Mouse (Mus musculus) kidney, adult 2 months (tissue): ENCODE results near the gene 1700014D04Rik. TPM values are rescaled to one million over a fixed set of nuclear protein-coding genes. Genes with fewer than 3 reads are reported as not detected.

Experiments
- DNase-seq: peaks from one replicate; pipeline ENCODE4 v3.0.0; 2021
- H3K27ac ChIP-seq: fragments of 200-500 bp; 2 replicates; pipeline ENCODE4 v1.5.1; 2012; ENCODE audit warnings: low read depth, low read length, control low read depth, inconsistent platforms; ENCODE audit not compliant: insufficient read depth
- H3K27me3 ChIP-seq: fragments of 200-500 bp; replicated peaks from 2 replicates; pipeline ENCODE4 v1.6.1; 2012; ENCODE audit warnings: mild to moderate bottlenecking, moderate library complexity, low read length, inconsistent platforms; ENCODE audit not compliant: control insufficient read depth, insufficient read depth
- H3K36me3 ChIP-seq: fragments of 200-500 bp; 2 replicates; pipeline ENCODE4 v1.6.1; 2012; ENCODE audit warnings: mild to moderate bottlenecking, moderate library complexity, low read length, inconsistent platforms; ENCODE audit not compliant: control insufficient read depth, insufficient read depth
- H3K4me1 ChIP-seq: fragments of 200-500 bp; 2 replicates; pipeline ENCODE4 v1.6.1; 2011; ENCODE audit warnings: low read length; ENCODE audit not compliant: control insufficient read depth, insufficient read depth
- H3K4me3 ChIP-seq: fragments of 200-500 bp; 2 replicates; pipeline ENCODE4 v1.5.1; 2011; ENCODE audit warnings: mild to moderate bottlenecking, low read depth, low read length, control low read depth; ENCODE audit not compliant: insufficient read depth
- CTCF ChIP-seq: fragments of 200-500 bp; conservative IDR thresholded peaks from 2 replicates; pipeline ENCODE4 v1.5.1; 2011; ENCODE audit warnings: low read depth, mild to moderate bottlenecking, control low read depth, low read length, moderate library complexity, mixed read lengths; ENCODE audit not compliant: insufficient read depth, insufficient read length
- POLR2A ChIP-seq: fragments of 200-500 bp; IDR thresholded peaks from one replicate; pipeline ENCODE4 v1.6.1; 2011; ENCODE audit warnings: low read depth, low read length, control low read depth
- WGBS: fragments of 180-500 bp; shearing (Covaris S2); methylation state at CpG from one replicate; pipeline ENCODE4 v1.1.7; 2018; 5-methylcytosine and 5-hydroxymethylcytosine counted together
- polyA plus RNA-seq: library from polyadenylated mRNA; depleted of rRNA; stranded (reverse); fragments of >200 nt; gene quantifications from 2 replicates; pipeline ENCODE4 v1.2.3, GENCODE M21; 2012; rRNA removed

Gene 1700014D04Rik
- polyA plus RNA-seq, 1 experiment = 0.09 TPM

GRCm38 (mm10) chr13:59699131-59699530 lies 47.4 kb downstream of the 1700014D04Rik start:
- H3K4me1 ChIP-seq = no peaks in the 10 kb centered on the region
- H3K27me3 ChIP-seq = no peaks in the 10 kb centered on the region
- H3K27ac ChIP-seq = no peak overlapping the region
- H3K4me3 ChIP-seq = no peak overlapping the region
- H3K36me3 ChIP-seq = no peaks in the 10 kb centered on the region
- DNase-seq = no peak
- no peak for TF ChIP-seq CTCF
- no peak for TF ChIP-seq POLR2A
- WGBS = 92% methylated on average over 8 of the region's 8 CpGs

DNA sequence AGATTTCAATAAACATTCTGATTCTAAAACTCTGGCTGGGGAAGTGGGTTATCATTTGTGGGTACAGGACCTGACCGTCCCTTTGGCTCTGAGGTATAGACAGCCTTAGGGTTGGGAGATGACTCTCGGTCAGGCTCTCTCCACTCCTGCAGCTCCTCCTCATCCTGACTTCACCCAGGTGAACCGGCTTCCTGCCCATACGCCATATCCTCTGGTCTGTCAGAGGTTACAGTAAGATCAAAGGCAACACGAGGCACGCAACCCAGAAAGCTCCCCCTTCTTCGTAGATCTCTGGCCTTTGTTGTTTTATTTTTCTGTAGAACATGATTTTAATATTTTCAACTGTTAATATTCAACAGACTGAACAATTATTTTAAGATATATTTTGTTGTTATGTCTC lies 50.8 kb downstream of the 1700014D04Rik start:
- 80% methylated on average over 7 of the region's 7 CpGs for WGBS
- no peaks in the 10 kb centered on the region for H3K4me1 ChIP-seq

DNA sequence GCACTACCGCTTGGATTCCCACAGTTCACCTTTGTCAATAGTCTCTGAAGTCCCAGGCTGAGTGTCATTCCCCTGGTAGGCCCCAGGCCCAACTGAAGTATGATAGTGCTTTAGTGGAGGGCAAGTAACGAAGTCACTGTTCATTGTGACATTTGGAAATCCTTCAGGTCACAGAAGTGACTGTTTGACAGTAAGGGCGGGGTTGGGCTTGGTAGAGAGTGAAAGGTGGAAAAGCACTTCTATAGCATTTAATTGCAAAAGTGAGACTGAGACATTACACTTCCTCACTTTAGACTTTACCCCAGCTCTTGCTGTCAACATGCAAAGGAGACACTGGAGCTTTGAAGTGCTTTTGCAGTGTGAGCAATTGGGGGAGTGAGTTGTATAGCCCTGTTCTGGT lies 52.5 kb downstream of the 1700014D04Rik start, which contains the start of gene 4921517D22Rik:
Gene 4921517D22Rik (minus strand): TSS at position 101 of the 400 bp plus-strand sequence.
- no peaks in the 10 kb centered on the region for H3K27me3 ChIP-seq
- TF ChIP-seq CTCF (no peak), POLR2A (no peak)
- no peaks in the 10 kb centered on the region for H3K36me3 ChIP-seq
- 92% methylated on average over 3 of the region's 3 CpGs for WGBS
- no peak within 1 kb of the TSS for H3K27ac ChIP-seq
- no peak within 1 kb of the TSS for H3K4me3 ChIP-seq
- DNase-seq = no peak
- no peaks in the 10 kb centered on the region for H3K4me1 ChIP-seq

More for the DNA sequence above, 50.8 kb downstream of the 1700014D04Rik start:
- Histone ChIP-seq H3K36me3 (no peaks in the 10 kb centered on the region), H3K27ac (no peak overlapping the region), H3K4me3 (no peak overlapping the region), H3K27me3 (no peaks in the 10 kb centered on the region)
- no peak for DNase-seq
- TF ChIP-seq POLR2A (no peak), CTCF (no peak)

GRCm38 (mm10) chr13:59691478-59691877 lies 55.1 kb downstream of the 1700014D04Rik start:
- no peak for DNase-seq
- TF ChIP-seq POLR2A (no peak), CTCF (no peak)
- Histone ChIP-seq H3K36me3 (no peaks in the 10 kb centered on the region), H3K4me3 (no peak overlapping the region), H3K4me1 (no peaks in the 10 kb centered on the region), H3K27ac (no peak overlapping the region), H3K27me3 (no peaks in the 10 kb centered on the region)
- 72% methylated on average over 10 of the region's 10 CpGs for WGBS

Other genes starting within 250 kb of the 1700014D04Rik start
- 7.0 and 7.6 TPM in 2 replicates for gene Agtpbp1, start 161.5 kb downstream of the 1700014D04Rik start, polyA plus RNA-seq
- 24.0 and 28.1 TPM in 2 replicates for gene Naa35, start 161.5 kb downstream of the 1700014D04Rik start, polyA plus RNA-seq
- 5.3 and 6.5 TPM in 2 replicates for gene Golm1, start 70.9 kb downstream of the 1700014D04Rik start, polyA plus RNA-seq
- not detected in 2 replicates for gene 4921517D22Rik, start 52.6 kb downstream of the 1700014D04Rik start, polyA plus RNA-seq
- not detected in 2 replicates for gene Spata31d1a, start 36.4 kb downstream of the 1700014D04Rik start, polyA plus RNA-seq
- 0.03 TPM in 2 replicates for gene Spata31d1b, start 34.5 kb downstream of the 1700014D04Rik start, polyA plus RNA-seq
- 0.05 TPM in 1 of 2 replicates, not detected in the other for gene Spata31d1d, start 15.0 kb downstream of the 1700014D04Rik start, polyA plus RNA-seq
- gene Isca1, start 23.1 kb upstream of the 1700014D04Rik start, polyA plus RNA-seq = 164 and 171 TPM in 2 replicates
- not detected in 2 replicates for gene Gm49354, start 35.5 kb upstream of the 1700014D04Rik start, polyA plus RNA-seq
- 14.5 and 14.6 TPM in 2 replicates for gene Tut7, start 76.4 kb upstream of the 1700014D04Rik start, polyA plus RNA-seq